Mouse (Mus musculus) lung, adult 2 months (tissue): ENCODE measurements around the gene Neurl3.

Experiments
- CTCF ChIP-seq: fragments of 200-500 bp; IDR thresholded peaks from 2 replicates; pipeline ENCODE4 v1.5.1; 2011; ENCODE audit warnings: mild to moderate bottlenecking, low read length, control low read depth; ENCODE audit not compliant: insufficient read depth
- POLR2A ChIP-seq: fragments of 200-500 bp; IDR thresholded peaks from 2 replicates; pipeline ENCODE4 v1.6.1; 2011; ENCODE audit warnings: low read depth, mild to moderate bottlenecking, control low read depth, low read length, borderline replicate concordance; ENCODE audit errors: extremely low read depth

DNA sequence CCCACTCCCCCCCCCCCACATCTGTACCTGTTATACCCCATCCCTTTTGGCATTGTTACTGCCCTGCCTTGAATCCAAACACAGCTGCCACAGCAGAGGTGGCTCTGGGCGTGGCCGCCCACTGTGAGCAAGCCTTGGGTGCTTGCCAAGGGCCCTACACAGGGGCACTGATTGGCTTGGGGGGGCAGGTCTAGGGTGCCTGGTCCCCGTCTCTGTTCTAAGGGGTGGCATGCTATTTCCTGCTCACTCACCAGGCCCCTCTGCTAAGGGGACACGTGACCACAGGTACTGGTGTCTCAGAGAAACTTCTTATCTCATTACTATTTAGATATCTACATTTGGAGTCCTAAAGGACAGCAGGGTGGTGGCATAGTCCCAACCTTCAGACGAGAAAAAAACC, 1.9 kb downstream of the Neurl3 start:
- TF ChIP-seq CTCF (no peak), POLR2A (no peak)
